Mouse (Mus musculus) left cerebral cortex, postnatal 10 days (tissue): Measurements from ENCODE around the gene Hoxa13. TPM values are rescaled to one million over a fixed set of nuclear protein-coding genes. Genes with fewer than 3 reads are reported as not detected.

Experiments
- DNase-seq, 2 experiments: peaks; one replicate each; pipeline ENCODE4 v3.0.0; 2021 to 2022; ENCODE audit warnings: low spot score in 2 of 2, mixed read lengths in 1 of 2; ENCODE audit errors: extremely low spot score in 1 of 2
- intact Hi-C: fragments of 180-260 bp; cut with DNase I; formaldehyde crosslinking; loops from one replicate; pipeline ENCODE4 v1.15.1; 2025
- total RNA-seq, 2 experiments: library from RNA; stranded (reverse); gene quantifications; 2 replicates each; pipeline ENCODE4 v1.2.3; 2021

Hoxa13 gene
- total RNA-seq, 2 experiments from 2014 or later, result not detected

- intact Hi-C loops, result no loop called here
- DNase-seq, result no peak
These were observed 17.0 kb downstream of the Hoxa13 start for GRCm38 (mm10) chr6:52243681-52244121.

GRCm38 (mm10) chr6:52242801-52243332 lies 17.8 kb downstream of the Hoxa13 start:
- intact Hi-C loops, result no loop called here
- no peak for DNase-seq

GRCm38 (mm10) chr6:52241001-52241621 lies 19.6 kb downstream of the Hoxa13 start:
- intact Hi-C loops, result no loop called here
- DNase-seq, result no peak

- DNase-seq, result peak in 1 of 2 experiments; percentile 70
- intact Hi-C loops, result no loop called here
These were observed 20.2 kb downstream of the Hoxa13 start, which contains the start of gene Hoxa10 for GRCm38 (mm10) chr6:52240389-52241000. Gene Hoxa10 (minus strand): TSS chr6:52240854.

- DNase-seq, result no peak
These were observed 20.9 kb downstream of the Hoxa13 start for GRCm38 (mm10) chr6:52239625-52240388.

GRCm38 (mm10) chr6:52238976-52239375 lies 21.7 kb downstream of the Hoxa13 start:
- intact Hi-C loops, result loop anchor here (5.0 kb wide), 1 partner anchor 1062 kb away; no protein-coding TSS in a partner anchor
- no peak for DNase-seq

More at GRCm38 (mm10) chr6:52239625-52240388, 20.9 kb downstream of the Hoxa13 start:
- intact Hi-C loops, result loop anchor here (5.0 kb wide), 1 partner anchor 1063 kb away; no protein-coding TSS in a partner anchor

- intact Hi-C loops, result loop anchor here (5.0 kb wide), 1 partner anchor 1061 kb away; no protein-coding TSS in a partner anchor
- no peak for DNase-seq
These were observed 22.5 kb downstream of the Hoxa13 start for GRCm38 (mm10) chr6:52238155-52238545.

- peak in 1 of 2 experiments; percentile 4 for DNase-seq
- intact Hi-C loops, result loop anchor here (5.0 kb wide), 1 partner anchor 1060 kb away; no protein-coding TSS in a partner anchor
These were observed 23.1 kb downstream of the Hoxa13 start for GRCm38 (mm10) chr6:52237346-52238154.

GRCm38 (mm10) chr6:52236806-52237205 lies 23.9 kb downstream of the Hoxa13 start:
- intact Hi-C loops, result loop anchor here (5.0 kb wide), 1 partner anchor 1060 kb away; no protein-coding TSS in a partner anchor

GRCm38 (mm10) chr6:52235866-52236265 lies 24.8 kb downstream of the Hoxa13 start:
- intact Hi-C loops, result loop anchor here (5.0 kb wide), 1 partner anchor 1059 kb away; no protein-coding TSS in a partner anchor
- DNase-seq, result no peak

More at GRCm38 (mm10) chr6:52236806-52237205, 23.9 kb downstream of the Hoxa13 start:
- DNase-seq, result no peak

- intact Hi-C loops, result loop anchor here (5.0 kb wide), 1 partner anchor 1058 kb away; no protein-coding TSS in a partner anchor
- DNase-seq, result no peak
These were observed 25.4 kb downstream of the Hoxa13 start for GRCm38 (mm10) chr6:52235267-52235666.

GRCm38 (mm10) chr6:52234428-52235140 lies 26.1 kb downstream of the Hoxa13 start:
- intact Hi-C loops, result loop anchor here (5.0 kb wide), 1 partner anchor 1057 kb away; no protein-coding TSS in a partner anchor
- DNase-seq, result no peak

- intact Hi-C loops, result no loop called here
- peak in 1 of 2 experiments; percentile 16 for DNase-seq
These were observed 26.9 kb downstream of the Hoxa13 start for GRCm38 (mm10) chr6:52233546-52234427.

GRCm38 (mm10) chr6:52232984-52233545 lies 27.6 kb downstream of the Hoxa13 start:
- DNase-seq, result peak in 1 of 2 experiments; percentile 12
- intact Hi-C loops, result no loop called here

GRCm38 (mm10) chr6:52232568-52232965 lies 28.1 kb downstream of the Hoxa13 start:
- DNase-seq, result no peak
- intact Hi-C loops, result no loop called here

GRCm38 (mm10) chr6:52231885-52232567 lies 28.7 kb downstream of the Hoxa13 start:
- intact Hi-C loops, result no loop called here
- DNase-seq, result no peak
